Mouse (Mus musculus): ENCODE data around the gene Ngp. TPM values are rescaled to one million over a fixed set of nuclear protein-coding genes. Genes with fewer than 3 reads are reported as not detected.
"Not testable (repeated sequence)": the region's sequence is repeated elsewhere in the genome, so short reads cannot be mapped to it uniquely, and the experiment has no call there.

The Ngp gene
- polyA plus RNA-seq, 1 experiment from 2014 or later, result 0.65 TPM

GRCm38 (mm10) chr9:110393295-110393694, 26.3 kb upstream of the Ngp start:
- Histone ChIP-seq H3K4me2 (no peak overlapping the region), H3K9ac (no peak overlapping the region), H3K36me3 (peaks cover 93% of the 10 kb centered on the region), H3K9me3 (replicated peaks) (no peaks in the 10 kb centered on the region), H3K4me3 (no peak overlapping the region), H3K27me3 (replicated peaks) (no peaks in the 10 kb centered on the region), H3K4me1 (replicated peaks) (no peaks in the 10 kb centered on the region), H3K27ac (ENCODE audit: poor library complexity, severe bottlenecking) (no peak overlapping the region)
- WGBS, result 91% methylated on average over 4 of the region's 4 CpGs
- no peak for ATAC-seq (ENCODE audit: insufficient number of reproducible peaks, low FRiP score)

- ATAC-seq (ENCODE audit: insufficient number of reproducible peaks, low FRiP score), result no peak
- Histone ChIP-seq H3K27me3 (replicated peaks) (no peaks in the 10 kb centered on the region), H3K9ac (no peak overlapping the region), H3K36me3 (peaks cover 46% of the 10 kb centered on the region), H3K27ac (ENCODE audit: poor library complexity, severe bottlenecking) (no peak overlapping the region), H3K4me1 (replicated peaks) (peaks cover 5% of the 10 kb centered on the region), H3K4me3 (no peak overlapping the region), H3K4me2 (no peak overlapping the region), H3K9me3 (replicated peaks) (no peaks in the 10 kb centered on the region)
- 70% methylated on average over 5 of the region's 5 CpGs for WGBS
Observed at GRCm38 (mm10) chr9:110400650-110401049, 18.9 kb upstream of the Ngp start.

DNA sequence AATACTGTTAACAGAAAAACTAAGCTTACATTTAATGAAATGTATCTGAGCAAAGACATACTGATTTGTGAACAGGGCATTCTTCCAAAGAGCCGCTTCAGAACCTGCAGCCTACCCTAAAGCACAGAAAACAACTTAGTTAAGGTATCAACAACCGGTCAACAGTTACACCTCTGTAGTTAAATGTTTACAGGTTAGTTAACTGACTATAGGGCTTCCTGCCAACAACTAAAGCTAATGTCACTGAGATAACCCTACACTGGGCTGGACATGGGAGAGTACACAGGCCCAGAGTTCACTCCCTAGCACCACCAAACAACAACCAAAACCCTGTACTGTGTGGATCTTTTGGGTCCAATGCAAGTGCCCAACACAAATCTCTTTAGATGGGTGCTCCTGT, 16.8 kb upstream of the Ngp start:
- ATAC-seq (ENCODE audit: insufficient number of reproducible peaks, low FRiP score), result no peak
- Histone ChIP-seq H3K36me3 (peaks cover 33% of the 10 kb centered on the region), H3K4me1 (replicated peaks) (peaks cover 13% of the 10 kb centered on the region), H3K9me3 (replicated peaks) (no peaks in the 10 kb centered on the region), H3K27me3 (replicated peaks) (no peaks in the 10 kb centered on the region), H3K4me2 (no peak overlapping the region), H3K27ac (ENCODE audit: poor library complexity, severe bottlenecking) (no peak overlapping the region), H3K4me3 (no peak overlapping the region), H3K9ac (no peak overlapping the region)
- WGBS, result 96% methylated on average over 2 of the region's 2 CpGs

- not testable (repeated sequence) for H3K9ac ChIP-seq; H3K4me3 ChIP-seq; ATAC-seq (ENCODE audit: insufficient number of reproducible peaks, low FRiP score); H3K9me3 ChIP-seq (replicated peaks); H3K4me2 ChIP-seq; H3K27me3 ChIP-seq (replicated peaks); H3K27ac ChIP-seq (ENCODE audit: poor library complexity, severe bottlenecking)
- Histone ChIP-seq H3K36me3 (peaks cover 28% of the 10 kb centered on the region; the same call in 1 of the 2 replicates), H3K4me1 (replicated peaks) (peaks cover 13% of the 10 kb centered on the region)
- 93% methylated on average over 4 of the region's 4 CpGs for WGBS
Observed at GRCm38 (mm10) chr9:110403240-110403639, 16.3 kb upstream of the Ngp start.

DNA sequence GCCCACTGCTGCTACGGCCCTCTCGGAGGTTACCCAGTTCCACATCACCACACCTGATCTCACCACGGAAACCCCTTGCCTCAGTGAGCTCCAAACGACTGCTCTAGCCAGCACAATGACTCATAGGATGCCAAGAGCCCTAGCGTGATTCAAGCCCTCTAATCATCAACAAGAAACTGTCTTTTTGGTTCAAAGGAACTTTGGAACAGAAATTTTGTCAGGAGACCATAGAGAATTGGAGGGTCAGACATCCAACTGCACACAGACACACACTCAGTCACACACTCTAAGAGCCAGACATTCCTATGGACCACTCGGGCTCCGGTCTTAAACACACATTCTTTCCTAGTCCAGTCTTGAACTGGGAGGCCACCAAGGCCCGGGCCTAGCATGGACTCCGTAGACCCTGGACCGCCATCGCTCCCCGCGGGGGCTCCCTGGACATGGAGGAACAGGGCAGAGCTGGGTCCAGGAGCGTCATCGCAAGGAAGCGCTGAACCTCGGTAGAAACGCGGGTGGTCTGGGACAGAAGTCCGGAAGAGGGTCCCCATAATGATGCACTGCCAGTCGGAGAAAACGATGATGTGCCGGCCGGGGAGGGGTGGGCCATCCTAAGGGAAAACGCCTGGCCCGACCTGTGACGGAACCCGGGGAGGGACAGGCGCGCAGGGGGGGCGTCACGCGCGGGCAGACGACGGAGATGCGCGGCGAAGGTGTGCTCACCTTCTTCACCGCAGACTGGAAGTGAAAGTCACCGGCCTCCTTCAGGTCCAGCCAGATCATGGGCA, 12.0 kb upstream of the Ngp start:
- 0 out of 2 replicates have a peak, but pooled peaks cover 20% of the 10 kb centered on the region for H3K36me3 ChIP-seq
- H3K9ac ChIP-seq, result peak overlapping the region; percentile 89
- WGBS, result 1% methylated on average over 41 of the region's 41 CpGs
- peak overlapping the region; percentile 76 for H3K27ac ChIP-seq (ENCODE audit: poor library complexity, severe bottlenecking)
- peaks cover 12% of the 10 kb centered on the region for H3K4me1 ChIP-seq (replicated peaks)
- peak overlapping the region; percentile 91 for H3K4me3 ChIP-seq
- no peaks in the 10 kb centered on the region for H3K9me3 ChIP-seq (replicated peaks)
- peak overlapping the region; percentile 90 for H3K4me2 ChIP-seq
- no peaks in the 10 kb centered on the region for H3K27me3 ChIP-seq (replicated peaks)
- ATAC-seq (ENCODE audit: insufficient number of reproducible peaks, low FRiP score), result peak; percentile 69

DNA sequence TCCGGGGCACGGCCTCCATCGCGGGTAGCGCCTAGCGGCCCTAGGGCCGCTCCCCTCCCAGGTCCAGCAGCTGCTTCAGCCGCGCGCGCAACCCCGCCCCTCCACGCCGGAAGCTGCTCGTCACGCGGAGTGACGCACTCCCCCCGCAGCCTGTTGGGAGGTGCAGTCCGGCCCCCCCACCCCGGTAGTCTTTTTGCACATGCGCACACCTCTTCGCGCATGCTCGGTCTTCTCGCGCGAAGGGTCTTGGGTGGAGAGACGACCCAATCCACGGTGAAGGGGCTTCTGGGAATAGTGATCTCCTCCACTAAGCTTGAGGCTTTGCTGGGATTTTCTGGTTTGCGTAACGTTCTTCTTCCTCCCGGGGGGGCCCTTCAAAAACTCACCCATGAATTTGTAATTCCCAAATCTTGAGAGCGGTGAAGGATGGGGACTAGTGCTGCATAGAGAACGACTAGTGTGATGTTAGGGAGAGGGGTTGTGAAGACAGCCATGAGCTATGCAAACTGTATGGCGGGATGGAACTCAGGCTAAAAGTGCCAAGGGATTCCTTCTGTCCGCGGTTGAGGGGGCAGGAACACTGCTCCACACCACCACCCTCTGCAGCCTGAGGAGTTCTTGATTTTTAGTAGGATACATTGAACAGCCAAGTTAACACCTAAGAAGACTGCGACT, 11.3 kb upstream of the Ngp start, which contains the start of gene Ptpn23:
TSS of gene Ptpn23 (minus strand) at position 115 of the 675 bp plus-strand sequence.
- Histone ChIP-seq H3K9ac (peak within 1 kb of the TSS; percentile 89), H3K4me3 (peak within 1 kb of the TSS; percentile 91), H3K4me1 (replicated peaks) (peaks cover 15% of the 10 kb centered on the region), H3K4me2 (peak within 1 kb of the TSS; percentile 90), H3K27me3 (replicated peaks) (no peaks in the 10 kb centered on the region), H3K36me3 (0 out of 2 replicates have a peak, but pooled peaks cover 18% of the 10 kb centered on the region), H3K9me3 (replicated peaks) (no peaks in the 10 kb centered on the region), H3K27ac (ENCODE audit: poor library complexity, severe bottlenecking) (peak within 1 kb of the TSS; percentile 76)
- under 1% methylated on average over 38 of the region's 39 CpGs for WGBS
- ATAC-seq (ENCODE audit: insufficient number of reproducible peaks, low FRiP score), result peak; percentile 97

DNA sequence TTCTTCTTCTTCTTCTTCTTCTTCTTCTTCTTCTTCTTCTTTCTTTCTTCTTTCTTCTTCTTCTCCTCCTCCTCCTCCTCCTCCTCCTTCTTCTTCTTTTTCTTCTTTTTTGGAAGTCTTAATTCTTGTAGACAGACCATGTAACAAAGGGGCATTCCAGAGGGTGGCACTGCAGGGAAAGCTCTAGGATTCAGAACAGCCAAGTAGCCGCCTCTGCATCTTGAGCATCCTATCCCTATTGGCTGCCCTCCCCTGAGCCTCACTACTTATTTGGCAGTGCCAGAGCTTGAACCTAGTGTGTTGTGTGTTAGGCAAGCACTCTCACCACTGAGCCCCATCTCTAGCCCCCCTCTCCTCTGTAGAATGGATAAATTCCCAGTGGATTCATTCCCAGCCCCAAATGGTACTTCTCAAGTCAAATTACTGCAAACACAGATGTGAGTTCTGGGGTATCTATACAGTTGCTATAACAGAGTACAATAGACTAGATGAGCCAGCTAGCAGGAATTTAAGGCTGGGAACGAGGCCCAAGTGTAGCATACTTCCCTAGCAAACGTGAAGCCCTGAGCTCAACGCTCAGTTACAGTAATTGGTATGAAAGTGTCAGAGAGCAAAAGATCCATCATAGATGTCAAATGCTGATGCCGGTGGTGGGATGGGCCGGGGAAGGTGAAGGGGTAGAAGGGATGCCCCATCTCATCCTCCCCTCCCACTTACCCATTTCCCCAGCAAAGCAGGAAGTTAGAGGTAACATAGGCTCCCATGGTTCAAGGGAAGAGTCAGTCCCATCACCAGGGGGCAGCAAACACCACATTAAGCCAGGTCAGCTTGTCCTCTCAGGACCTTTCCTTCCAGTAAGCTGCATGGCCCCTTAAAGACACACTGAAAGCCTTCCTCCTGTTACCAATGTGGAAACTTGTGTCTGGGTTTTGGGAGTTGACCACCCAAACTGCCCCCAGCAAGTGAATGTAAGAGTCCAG, 8.3 kb upstream of the Ngp start:
- H3K27me3 ChIP-seq (replicated peaks), result no peaks in the 10 kb centered on the region; the same call in 1 of the 2 replicates
- H3K4me2 ChIP-seq, result no peak overlapping the region
- no peak overlapping the region for H3K27ac ChIP-seq (ENCODE audit: poor library complexity, severe bottlenecking)
- H3K9me3 ChIP-seq (replicated peaks), result no peaks in the 10 kb centered on the region
- ATAC-seq (ENCODE audit: insufficient number of reproducible peaks, low FRiP score), result no peak
- H3K36me3 ChIP-seq, result no peaks in the 10 kb centered on the region
- H3K9ac ChIP-seq, result no peak overlapping the region
- H3K4me3 ChIP-seq, result no peak overlapping the region
- H3K4me1 ChIP-seq (replicated peaks), result peaks cover 15% of the 10 kb centered on the region
- 41% methylated on average over 6 of the region's 6 CpGs for WGBS

DNA sequence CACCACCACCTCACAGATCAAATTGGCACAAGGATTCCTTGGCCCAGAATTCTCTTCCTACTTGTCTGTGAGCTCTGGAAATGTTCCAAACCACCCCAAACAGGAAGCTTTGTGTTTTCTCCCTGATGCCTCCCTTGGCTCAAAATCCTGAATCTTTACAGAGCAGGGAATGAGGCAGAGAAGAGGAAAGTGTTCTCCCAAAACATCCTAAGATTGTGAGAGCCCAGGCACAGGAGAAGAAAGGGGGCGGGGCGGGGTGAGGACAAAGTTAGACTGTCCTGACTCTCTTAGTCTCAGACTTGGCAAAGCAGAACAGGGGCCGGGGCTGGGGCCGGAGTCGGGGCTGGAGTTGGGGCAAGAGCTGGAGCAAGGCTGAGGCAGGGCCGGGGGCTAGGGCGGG, 6.6 kb upstream of the Ngp start:
- H3K36me3 ChIP-seq, result no peaks in the 10 kb centered on the region
- WGBS, result 70% methylated on average over 7 of the region's 7 CpGs
- no peak overlapping the region for H3K27ac ChIP-seq (ENCODE audit: poor library complexity, severe bottlenecking)

GRCm38 (mm10) chr9:110413785-110414184, 5.8 kb upstream of the Ngp start:
- Histone ChIP-seq H3K4me2 (no peak overlapping the region), H3K36me3 (no peaks in the 10 kb centered on the region), H3K27me3 (replicated peaks) (no peaks in the 10 kb centered on the region; the same call in 1 of the 2 replicates), H3K27ac (ENCODE audit: poor library complexity, severe bottlenecking) (no peak overlapping the region), H3K9me3 (replicated peaks) (no peaks in the 10 kb centered on the region), H3K4me3 (no peak overlapping the region), H3K4me1 (replicated peaks) (peaks cover 3% of the 10 kb centered on the region; the same call in 1 of the 2 replicates), H3K9ac (no peak overlapping the region)
- ATAC-seq (ENCODE audit: insufficient number of reproducible peaks, low FRiP score), result no peak
- 45% methylated on average over 9 of the region's 9 CpGs for WGBS

More for the DNA sequence above, 6.6 kb upstream of the Ngp start:
- Histone ChIP-seq H3K4me3 (no peak overlapping the region), H3K27me3 (replicated peaks) (no peaks in the 10 kb centered on the region; the same call in 1 of the 2 replicates), H3K9ac (no peak overlapping the region), H3K4me2 (no peak overlapping the region), H3K4me1 (replicated peaks) (peaks cover 7% of the 10 kb centered on the region; the same call in 1 of the 2 replicates), H3K9me3 (replicated peaks) (no peaks in the 10 kb centered on the region)
- no peak for ATAC-seq (ENCODE audit: insufficient number of reproducible peaks, low FRiP score)

GRCm38 (mm10) chr9:110431241-110431640, 11.7 kb downstream of the Ngp start:
- Histone ChIP-seq H3K9me3 (replicated peaks) (no peaks in the 10 kb centered on the region), H3K4me2 (no peak overlapping the region), H3K27me3 (replicated peaks) (no peaks in the 10 kb centered on the region), H3K36me3 (peaks cover 68% of the 10 kb centered on the region), H3K4me1 (replicated peaks) (no peaks in the 10 kb centered on the region), H3K9ac (no peak overlapping the region), H3K27ac (ENCODE audit: poor library complexity, severe bottlenecking) (no peak overlapping the region), H3K4me3 (no peak overlapping the region)
- WGBS, result 64% methylated on average over 8 of the region's 8 CpGs
- no peak for ATAC-seq (ENCODE audit: insufficient number of reproducible peaks, low FRiP score)
